Mouse (Mus musculus) heart, embryonic 11.5 days (tissue): Measurements from ENCODE around the gene Slc26a10. TPM values are rescaled to one million over a fixed set of nuclear protein-coding genes. Genes with fewer than 3 reads are reported as not detected.
A peak's percentile ranks its signal among the peaks of the same experiment; 100 is the strongest.
"Not testable (repeated sequence)": the region's sequence is repeated elsewhere in the genome, so short reads cannot be mapped to it uniquely, and the experiment has no call there.

Source experiments
- ATAC-seq: fragments of 200-750 bp; cut with Nextera tagmentation; replicated peaks from 2 replicates; pipeline ENCODE4 v1.8.0; 2017; ENCODE audit warnings: moderate library complexity; ENCODE audit not compliant: insufficient number of reproducible peaks, low FRiP score, low TSS enrichment
- H3K27ac ChIP-seq: fragments of 300-500 bp; sonication (generic); 2 replicates; pipeline ENCODE4 v1.5.1; 2014; ENCODE audit warnings: mild to moderate bottlenecking, low read depth, low read length
- H3K27me3 ChIP-seq: fragments of 300-500 bp; sonication (generic); 2 replicates; pipeline ENCODE4 v1.6.1; 2014; ENCODE audit warnings: mild to moderate bottlenecking, low read length, mixed read lengths; ENCODE audit not compliant: control insufficient read depth, insufficient read depth
- H3K36me3 ChIP-seq: fragments of 300-500 bp; sonication (generic); 2 replicates; pipeline ENCODE4 v1.6.1; 2014; ENCODE audit warnings: mild to moderate bottlenecking, low read length, moderate library complexity, mixed read lengths; ENCODE audit not compliant: control insufficient read depth, insufficient read depth
- H3K4me1 ChIP-seq: fragments of 300-500 bp; sonication (generic); 2 replicates; pipeline ENCODE4 v1.6.1; 2014; ENCODE audit warnings: low read length; ENCODE audit not compliant: control insufficient read depth, insufficient read depth
- H3K4me2 ChIP-seq: fragments of 300-500 bp; sonication (generic); 2 replicates; pipeline ENCODE4 v1.6.1; 2014; ENCODE audit warnings: mild to moderate bottlenecking, moderate library complexity
- H3K4me3 ChIP-seq: fragments of 300-500 bp; sonication (generic); 2 replicates; pipeline ENCODE4 v1.5.1; 2014; ENCODE audit warnings: low read depth, low read length
- H3K9ac ChIP-seq: fragments of 300-500 bp; sonication (generic); 2 replicates; pipeline ENCODE4 v1.6.1; 2014; ENCODE audit warnings: mild to moderate bottlenecking, low read depth, low read length, moderate library complexity
- H3K9me3 ChIP-seq: fragments of 300-500 bp; sonication (generic); replicated peaks from 2 replicates; pipeline ENCODE4 v1.6.1; 2016; ENCODE audit warnings: low read length; ENCODE audit not compliant: control insufficient read depth
- WGBS: fragments of 180-500 bp; shearing (Covaris S2); extraction: QIAGEN DNeasy Blood & Tissue Kit; methylation state at CpG from one replicate; pipeline ENCODE4 v1.1.7; 2014; ENCODE audit not compliant: insufficient replicate concordance; 5-methylcytosine and 5-hydroxymethylcytosine counted together
- polyA plus RNA-seq: library from polyadenylated mRNA; unstranded; fragments of >200 nt; fragmentation: Nextera tagmentation; extraction: Ambion mirVana; gene quantifications from 2 replicates; pipeline ENCODE4 v1.2.1, GENCODE M21; 2014

Gene Slc26a10
- polyA plus RNA-seq, 1 experiment from 2014 or later = 8.4 TPM

DNA sequence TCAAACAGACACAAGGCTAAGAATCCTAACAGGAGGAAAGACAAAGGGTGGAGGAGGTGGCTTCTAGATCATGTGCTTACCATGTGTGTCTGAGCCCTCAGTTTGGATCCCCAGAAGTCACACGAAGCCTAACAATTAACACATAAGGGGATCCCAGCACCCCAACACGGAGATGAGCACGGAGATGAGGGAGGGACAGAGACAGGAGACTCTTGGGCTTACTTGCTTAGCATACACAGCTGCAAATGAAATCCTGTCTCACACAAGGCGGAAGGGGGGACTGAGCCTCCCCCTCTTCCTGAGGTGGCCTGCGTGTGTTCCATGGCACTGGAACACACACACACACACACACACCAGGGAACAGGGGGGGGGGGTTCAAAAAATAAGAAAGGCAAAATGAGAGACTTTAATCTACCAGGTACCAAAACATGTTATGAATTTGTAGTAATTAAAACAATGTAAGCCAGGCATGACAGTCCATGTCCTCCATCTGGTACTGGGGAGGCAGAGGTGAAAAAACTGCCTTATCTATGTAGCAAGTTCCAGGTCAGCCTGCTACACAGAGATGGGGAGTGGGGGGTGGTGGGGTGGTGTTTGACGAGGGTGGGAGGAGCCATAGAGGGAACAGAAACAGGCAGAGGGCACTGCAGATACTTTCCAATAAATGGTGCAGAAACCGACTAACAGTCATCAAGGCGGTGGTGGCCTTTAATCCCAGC is 45.2 kb downstream of the Slc26a10 start:
- Histone ChIP-seq H3K9me3 (no peaks in the 10 kb centered on the region), H3K27me3 (no peaks in the 10 kb centered on the region), H3K4me2 (no peak overlapping the region), H3K27ac (no peak overlapping the region), H3K4me3 (no peak overlapping the region), H3K4me1 (no peaks in the 10 kb centered on the region), H3K36me3 (no peaks in the 10 kb centered on the region), H3K9ac (no peak overlapping the region)
- WGBS = 35% methylated on average over 8 of the region's 8 CpGs
- no peak for ATAC-seq

DNA sequence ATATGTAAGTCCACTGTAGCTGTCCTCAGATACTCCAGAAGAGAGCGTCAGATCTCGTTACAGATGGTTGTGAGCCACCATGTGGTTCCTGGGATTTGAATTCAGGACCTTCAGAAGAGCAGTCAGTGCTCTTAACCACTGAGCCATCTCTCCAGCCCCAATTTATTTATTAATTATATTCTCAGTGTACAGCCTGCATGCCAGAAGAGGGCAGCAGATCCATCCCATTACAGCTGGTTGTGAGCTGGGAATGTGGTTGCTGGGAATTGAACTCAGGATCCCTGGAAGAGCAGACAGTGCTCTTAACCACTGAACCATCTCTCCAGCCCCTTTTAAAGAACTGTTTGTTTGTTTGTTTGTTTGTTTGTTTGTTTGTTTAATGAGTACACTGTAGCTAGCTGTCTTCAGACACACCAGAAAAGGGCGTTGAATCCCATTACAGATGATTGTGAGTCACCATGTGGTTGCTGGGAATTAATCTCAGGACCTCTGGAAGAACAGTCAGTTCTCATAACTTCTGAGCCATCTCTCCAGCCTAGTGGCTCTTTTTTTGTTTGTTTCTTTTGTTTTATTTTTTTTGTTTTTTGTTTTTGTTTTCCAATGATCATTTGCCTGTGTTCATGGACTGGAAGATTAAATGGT is 45.9 kb downstream of the Slc26a10 start:
- H3K36me3 ChIP-seq, H3K9me3 ChIP-seq, H3K9ac ChIP-seq, ATAC-seq, H3K4me3 ChIP-seq, H3K4me1 ChIP-seq, H3K27ac ChIP-seq, H3K4me2 ChIP-seq, H3K27me3 ChIP-seq: not testable (repeated sequence)
- 82% methylated on average over 3 of the region's 3 CpGs for WGBS

DNA sequence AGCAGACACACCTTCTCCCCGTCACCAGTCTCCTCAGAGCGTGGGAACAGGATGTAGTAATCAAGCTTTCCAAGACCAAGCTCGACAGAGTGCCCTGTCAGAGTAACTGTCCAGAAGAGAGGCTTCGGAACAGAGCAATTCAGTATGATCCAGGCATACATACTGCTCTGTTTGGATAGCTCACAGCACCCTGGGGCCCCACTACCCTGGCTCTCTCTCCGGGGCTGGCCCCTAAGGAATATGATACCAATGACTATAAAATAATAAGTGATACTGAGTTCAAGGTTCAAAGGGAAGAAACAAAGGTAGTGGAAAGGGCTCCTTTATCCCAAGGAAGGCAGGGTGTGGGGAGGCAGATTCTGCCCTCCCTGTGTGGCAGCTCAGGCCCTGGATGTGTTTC is 48.0 kb downstream of the Slc26a10 start:
- no peak overlapping the region for H3K4me2 ChIP-seq
- no peaks in the 10 kb centered on the region for H3K36me3 ChIP-seq
- 54% methylated on average over 5 of the region's 5 CpGs for WGBS
- no peaks in the 10 kb centered on the region for H3K9me3 ChIP-seq
- no peak for ATAC-seq
- no peak overlapping the region for H3K9ac ChIP-seq
- H3K27ac ChIP-seq = no peak overlapping the region
- H3K4me1 ChIP-seq = no peaks in the 10 kb centered on the region
- H3K27me3 ChIP-seq = no peaks in the 10 kb centered on the region
- no peak overlapping the region for H3K4me3 ChIP-seq

DNA sequence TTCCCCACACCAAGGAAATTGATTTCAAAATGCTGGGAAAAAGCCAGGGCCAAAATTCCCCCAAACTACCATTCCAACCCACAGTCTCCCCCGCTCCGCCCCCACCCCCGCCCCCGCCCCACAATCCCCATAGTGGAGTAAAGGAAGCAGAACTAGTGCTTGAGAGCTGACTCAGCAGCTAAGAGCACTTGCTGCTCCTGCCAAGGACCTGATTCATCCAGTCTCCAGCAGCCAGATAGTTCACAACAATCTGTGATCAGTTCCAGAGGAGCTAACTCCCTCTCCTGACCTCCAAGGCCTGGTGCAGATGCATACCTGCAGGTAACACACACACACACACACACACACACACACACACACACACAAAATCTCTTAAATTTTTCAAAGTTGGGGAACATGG is 51.0 kb downstream of the Slc26a10 start:
- Histone ChIP-seq H3K36me3 (no peaks in the 10 kb centered on the region), H3K4me3 (no peak overlapping the region), H3K9me3 (no peaks in the 10 kb centered on the region), H3K27ac (no peak overlapping the region), H3K4me2 (no peak overlapping the region), H3K27me3 (no peaks in the 10 kb centered on the region), H3K9ac (no peak overlapping the region), H3K4me1 (no peaks in the 10 kb centered on the region)
- WGBS = 63% methylated on average over 4 of the region's 4 CpGs
- ATAC-seq = no peak

DNA sequence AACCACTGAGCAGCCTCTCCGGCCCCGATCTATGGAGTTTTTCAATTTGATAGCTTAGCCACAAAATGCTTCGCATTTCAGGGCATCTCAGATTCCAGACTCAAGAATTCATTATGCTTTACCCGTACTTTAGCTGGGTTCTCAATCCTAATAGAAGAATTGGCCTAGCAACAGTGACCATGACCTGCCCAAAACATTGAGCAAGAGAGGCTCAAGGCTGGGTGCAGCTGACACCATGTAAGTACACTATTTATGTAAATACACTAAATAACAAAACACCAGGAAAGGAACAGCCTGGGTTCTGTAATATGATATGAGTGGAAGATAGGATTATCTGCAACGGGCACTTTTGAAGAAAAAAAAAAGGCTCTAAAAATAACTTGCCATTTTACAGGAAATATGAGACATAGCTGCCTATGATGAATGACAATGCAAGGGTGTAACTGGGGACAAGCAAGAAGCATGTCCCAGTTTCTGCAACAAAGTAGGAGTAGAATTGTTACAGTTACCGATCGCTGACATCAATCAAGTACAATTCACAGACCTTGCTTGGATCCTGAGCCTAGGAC is 52.6 kb downstream of the Slc26a10 start:
- Histone ChIP-seq H3K4me3 (no peak overlapping the region), H3K4me1 (peaks cover 5% of the 10 kb centered on the region; the same call in 1 of the 2 replicates), H3K9ac (no peak overlapping the region), H3K9me3 (no peaks in the 10 kb centered on the region), H3K27me3 (no peaks in the 10 kb centered on the region), H3K36me3 (no peaks in the 10 kb centered on the region), H3K27ac (no peak overlapping the region), H3K4me2 (no peak overlapping the region)
- ATAC-seq = no peak
- WGBS = 70% methylated on average over 7 of the region's 7 CpGs

DNA sequence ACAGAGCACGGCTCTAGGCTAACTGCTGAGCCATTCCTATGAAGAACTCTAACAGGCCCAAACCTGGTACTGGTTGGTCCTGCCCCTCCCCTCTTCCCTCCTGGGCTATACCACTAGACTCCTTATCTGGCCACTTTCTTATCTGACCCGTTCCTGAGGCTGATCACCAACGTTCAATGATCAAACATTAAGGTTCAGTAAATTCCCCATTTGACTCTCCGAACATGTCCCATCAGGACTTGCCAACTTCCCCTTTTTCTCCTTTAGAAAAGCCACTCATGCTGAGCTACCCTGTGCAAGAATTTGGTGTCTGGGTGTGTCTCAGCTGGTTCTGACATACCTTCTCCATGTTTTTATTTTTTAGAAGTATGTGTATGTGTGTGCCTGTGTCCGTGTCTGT is 53.9 kb downstream of the Slc26a10 start:
- WGBS = 59% methylated on average over 5 of the region's 5 CpGs
- no peaks in the 10 kb centered on the region for H3K9me3 ChIP-seq
- no peaks in the 10 kb centered on the region for H3K27me3 ChIP-seq
- no peaks in the 10 kb centered on the region for H3K36me3 ChIP-seq
- H3K4me1 ChIP-seq = peaks cover 5% of the 10 kb centered on the region; the same call in 1 of the 2 replicates
- no peak overlapping the region for H3K27ac ChIP-seq
- no peak overlapping the region for H3K9ac ChIP-seq
- ATAC-seq = no peak
- H3K4me2 ChIP-seq = no peak overlapping the region
- H3K4me3 ChIP-seq = no peak overlapping the region

DNA sequence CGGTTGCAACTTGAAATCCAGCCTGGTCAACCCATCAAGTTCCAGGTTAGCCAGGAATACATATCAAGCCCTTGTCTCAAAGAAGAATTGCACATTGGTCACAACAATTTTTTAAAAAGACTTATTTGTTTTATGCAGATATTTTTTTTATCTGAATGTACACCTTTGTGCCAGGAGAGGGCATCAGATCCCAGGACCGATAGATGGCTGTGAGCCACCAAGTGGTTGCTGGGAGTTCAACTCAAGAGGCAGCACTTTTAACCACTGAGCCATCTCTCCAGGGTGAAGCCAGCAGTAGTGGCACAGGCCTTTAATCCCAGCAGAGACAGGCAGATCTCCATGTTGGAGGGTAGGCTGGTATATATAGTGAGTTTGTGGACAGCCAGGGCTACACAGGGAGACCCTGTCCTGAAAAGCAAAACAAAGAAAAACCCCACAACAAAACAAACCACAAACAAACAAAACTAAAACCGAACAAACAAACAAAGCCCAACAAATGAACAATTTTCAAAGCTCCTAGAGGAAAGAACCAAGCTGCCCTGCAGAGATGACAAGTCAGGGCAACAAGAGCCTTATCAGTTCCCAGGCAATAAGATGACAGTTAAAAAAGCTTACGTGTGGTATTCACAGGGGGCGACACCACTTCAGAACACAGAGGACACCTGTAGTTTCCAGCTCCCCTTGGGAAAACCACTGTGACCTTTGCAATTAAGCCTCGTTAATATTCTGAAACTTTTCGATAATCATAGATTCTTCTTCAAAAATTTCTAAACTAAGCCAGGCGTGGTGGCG is 55.0 kb downstream of the Slc26a10 start:
- H3K4me2 ChIP-seq = no peak overlapping the region
- H3K36me3 ChIP-seq = no peaks in the 10 kb centered on the region
- H3K9me3 ChIP-seq = no peaks in the 10 kb centered on the region
- no peak overlapping the region for H3K4me3 ChIP-seq
- H3K27me3 ChIP-seq = no peaks in the 10 kb centered on the region
- WGBS = 68% methylated on average over 9 of the region's 9 CpGs
- no peak overlapping the region for H3K9ac ChIP-seq
- no peak overlapping the region for H3K27ac ChIP-seq
- peaks cover 7% of the 10 kb centered on the region for H3K4me1 ChIP-seq
- no peak for ATAC-seq

DNA sequence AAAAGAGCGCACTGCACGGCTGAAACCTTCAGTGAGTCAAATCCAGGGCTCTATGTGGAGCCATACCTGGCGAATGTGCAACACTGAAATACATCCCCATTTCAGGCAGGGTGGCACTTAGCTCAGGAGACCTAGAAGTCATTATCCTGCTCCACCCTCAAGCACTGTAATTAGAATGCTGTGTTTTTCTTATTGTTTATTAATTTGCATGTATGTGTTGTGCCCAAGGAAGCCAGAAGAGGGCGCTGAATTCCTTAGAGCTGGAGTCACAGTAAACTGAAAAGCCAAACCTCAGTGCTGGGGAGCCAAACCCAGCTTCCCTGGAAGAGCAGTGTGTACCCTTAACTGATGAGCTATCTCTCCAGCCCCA is 57.0 kb downstream of the Slc26a10 start:
- Histone ChIP-seq H3K9me3 (no peaks in the 10 kb centered on the region), H3K27ac (no peak overlapping the region), H3K36me3 (peaks cover 6% of the 10 kb centered on the region; the same call in 1 of the 2 replicates), H3K9ac (0 out of 2 replicates have a peak overlapping the region, but pooled peaks have one; percentile 18), H3K4me3 (peak overlapping the region; percentile 18), H3K27me3 (no peaks in the 10 kb centered on the region), H3K4me2 (peak overlapping the region; percentile 68), H3K4me1 (peaks cover 10% of the 10 kb centered on the region)
- 13% methylated on average over 4 of the region's 4 CpGs for whole genome bisulfite sequencing
- ATAC-seq = no peak
